Mouse (Mus musculus) left cerebral cortex, adult 2 months (tissue): Measurements from ENCODE around the gene Arl3. TPM values are rescaled to one million over a fixed set of nuclear protein-coding genes. Genes with fewer than 3 reads are reported as not detected.
A peak's percentile ranks its signal among the peaks of the same experiment; 100 is the strongest.

Experiments
- DNase-seq, 2 experiments: peaks; one replicate each; pipeline ENCODE4 v3.0.0; 2021 to 2022; ENCODE audit warnings: low spot score in 2 of 2, mixed read lengths in 1 of 2; ENCODE audit errors: extremely low spot score in 1 of 2
- H3K27ac ChIP-seq: fragments of 200-600 bp; 2 replicates; pipeline ENCODE4 v1.8.1; 2022
- H3K4me3 ChIP-seq: fragments of 200-600 bp; 2 replicates; pipeline ENCODE4 v1.8.1; 2022
- CTCF ChIP-seq: fragments of 200-600 bp; IDR thresholded peaks from 2 replicates; pipeline ENCODE4 v1.8.1; 2022; ENCODE audit warnings: antibody characterized with exemption, mild to moderate bottlenecking, moderate library complexity
- intact Hi-C: fragments of 180-260 bp; cut with DNase I; formaldehyde crosslinking; loops from one replicate; pipeline ENCODE4 v1.15.1; 2025
- total RNA-seq, 2 experiments: library from RNA; stranded (reverse); gene quantifications; 2 replicates each; pipeline ENCODE4 v1.2.3; 2021

The Arl3 gene
- total RNA-seq, 2 experiments from 2014 or later = 120 to 129 TPM

DNA sequence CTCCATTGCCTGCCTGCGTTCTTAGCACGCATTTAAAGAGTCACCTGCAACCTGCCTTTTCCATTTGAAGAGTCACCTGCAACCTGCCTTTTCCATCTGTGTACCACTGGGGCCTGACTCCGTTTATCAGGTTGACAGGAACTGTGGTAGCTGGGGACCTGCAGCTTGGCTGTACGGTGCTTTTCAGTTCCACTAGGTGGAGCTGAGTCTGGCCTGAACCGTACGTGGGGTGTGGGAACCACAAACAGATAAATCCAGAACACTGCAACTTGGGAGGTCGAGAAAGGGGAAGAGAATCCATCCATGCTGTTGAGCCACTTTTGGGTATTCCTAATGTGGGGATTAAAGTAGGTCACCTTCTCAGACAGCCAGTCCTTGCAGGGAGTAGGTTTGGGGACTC is 34.4 kb upstream of the Arl3 start:
- H3K27ac ChIP-seq = no peak overlapping the region
- peak; percentile 72 for TF ChIP-seq CTCF
- DNase-seq = no peak
- H3K4me3 ChIP-seq = no peak overlapping the region
- intact Hi-C loops = no loop called here

GRCm38 (mm10) chr19:46606718-46607117 is 33.7 kb upstream of the Arl3 start:
- DNase-seq = no peak
- no peak for TF ChIP-seq CTCF
- intact Hi-C loops = no loop called here
- Histone ChIP-seq H3K4me3 (no peak overlapping the region), H3K27ac (no peak overlapping the region)

- no peak overlapping the region for H3K4me3 ChIP-seq
- no peak overlapping the region for H3K27ac ChIP-seq
- DNase-seq = no peak
- intact Hi-C loops = loop anchor here (5.0 kb wide), 1 partner anchor 40 kb away; no protein-coding TSS in a partner anchor
- TF ChIP-seq CTCF = no peak
Measured at GRCm38 (mm10) chr19:46602406-46602805, 29.4 kb upstream of the Arl3 start.

- intact Hi-C loops = loop anchor here (5.0 kb wide), 1 partner anchor 41 kb away; no protein-coding TSS in a partner anchor
- DNase-seq = no peak
- Histone ChIP-seq H3K4me3 (no peak overlapping the region), H3K27ac (no peak overlapping the region)
- no peak for TF ChIP-seq CTCF
Measured at GRCm38 (mm10) chr19:46601491-46601890, 28.5 kb upstream of the Arl3 start.

GRCm38 (mm10) chr19:46600371-46600770 is 27.4 kb upstream of the Arl3 start:
- Histone ChIP-seq H3K27ac (no peak overlapping the region; the same call in 1 of the 2 replicates), H3K4me3 (peak overlapping the region; percentile 92)
- TF ChIP-seq CTCF = no peak
- no peak for DNase-seq
- intact Hi-C loops = loop anchor here (5.0 kb wide), 1 partner anchor 42 kb away; no protein-coding TSS in a partner anchor

GRCm38 (mm10) chr19:46599375-46600256 is 26.6 kb upstream of the Arl3 start:
- Histone ChIP-seq H3K4me3 (peak overlapping the region; percentile 92), H3K27ac (peak overlapping the region; percentile 90)
- no peak for TF ChIP-seq CTCF
- intact Hi-C loops = loop anchor here (5.0 kb wide), 1 partner anchor 43 kb away; no protein-coding TSS in a partner anchor
- no peak for DNase-seq

GRCm38 (mm10) chr19:46598720-46599252 is 25.8 kb upstream of the Arl3 start, which contains the start of gene Wbp1l:
Wbp1l (plus strand) TSS chr19:46599084.
- DNase-seq = peak; percentile 94 to 96
- TF ChIP-seq CTCF = no peak
- Histone ChIP-seq H3K4me3 (peak within 1 kb of the TSS; percentile 92), H3K27ac (peak within 1 kb of the TSS; percentile 90)
- intact Hi-C loops = no loop called here

GRCm38 (mm10) chr19:46598187-46598586 is 25.2 kb upstream of the Arl3 start:
- no peak for DNase-seq
- H3K27ac ChIP-seq = peak overlapping the region; percentile 42; the same call in 1 of the 2 replicates
- intact Hi-C loops = no loop called here
- no peak for TF ChIP-seq CTCF
- H3K4me3 ChIP-seq = peak overlapping the region; percentile 92

- no peak for DNase-seq
- TF ChIP-seq CTCF = peak; percentile 10
- no peak overlapping the region for H3K4me3 ChIP-seq
- no peak overlapping the region for H3K27ac ChIP-seq
- intact Hi-C loops = no loop called here
Measured at GRCm38 (mm10) chr19:46592751-46593439, 19.9 kb upstream of the Arl3 start.

GRCm38 (mm10) chr19:46591575-46591974 is 18.6 kb upstream of the Arl3 start:
- intact Hi-C loops = no loop called here
- no peak overlapping the region for H3K27ac ChIP-seq
- DNase-seq = no peak
- H3K4me3 ChIP-seq = no peak overlapping the region
- TF ChIP-seq CTCF = no peak

DNA sequence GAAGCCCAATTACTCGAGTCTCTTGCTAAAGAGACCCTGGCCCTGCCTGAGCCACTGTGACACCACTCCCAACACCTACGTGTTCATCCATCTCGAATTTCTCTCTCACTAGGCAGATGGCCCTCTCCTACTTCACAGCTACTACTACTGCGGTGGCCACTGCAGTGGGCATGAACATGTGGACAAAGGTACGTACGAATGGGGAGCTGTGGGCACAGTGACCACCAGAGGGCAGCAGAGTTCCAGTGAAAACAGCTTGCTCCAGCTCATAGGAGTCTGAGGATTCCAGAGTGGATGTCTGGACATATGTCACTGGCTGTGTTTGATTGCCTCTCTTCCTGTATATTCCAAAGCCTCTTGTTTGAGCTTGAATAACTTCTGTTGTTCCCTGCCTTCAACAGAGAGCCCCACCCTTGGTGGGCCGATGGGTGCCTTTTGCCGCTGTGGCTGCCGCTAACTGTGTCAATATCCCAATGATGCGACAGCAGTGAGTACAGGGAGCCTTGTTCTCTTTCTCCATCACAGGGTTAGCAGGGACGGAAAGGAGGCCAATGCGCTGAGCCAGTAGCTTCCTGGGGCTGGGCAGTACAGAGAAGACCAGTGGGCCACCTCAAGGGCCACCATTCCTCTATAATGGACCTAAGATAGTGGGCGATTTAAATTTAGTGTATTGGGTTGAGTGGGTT is 15.0 kb upstream of the Arl3 start:
- peak; percentile 100 for TF ChIP-seq CTCF
- Histone ChIP-seq H3K4me3 (no peak overlapping the region), H3K27ac (no peak overlapping the region)
- peak; percentile 82 to 87 for DNase-seq
- intact Hi-C loops = loop anchor here (1.0 to 5.0 kb wide), 3 partner anchors 69 to 152 kb away; partner anchors contain the start of gene Cyp17a1
